Mouse (Mus musculus) embryonic fibroblast, embryonic 13.5 days (primary cell): ENCODE results near the gene Gm14190.

Experiments used
- CTCF ChIP-seq: IDR thresholded peaks from 2 replicates; pipeline ENCODE4 v1.5.1; 2011; ENCODE audit warnings: mild to moderate bottlenecking, control low read depth, low read length, moderate library complexity, borderline replicate concordance; ENCODE audit not compliant: insufficient read depth
- POLR2A ChIP-seq: IDR thresholded peaks from 2 replicates; pipeline ENCODE4 v1.6.1; 2011; ENCODE audit warnings: low read depth, mild to moderate bottlenecking, control low read depth, low read length, moderate library complexity

- TF ChIP-seq POLR2A (no peak), CTCF (no peak)
Observed at GRCm38 (mm10) chr11:99665860-99666259, 24.7 kb downstream of the Gm14190 start, which contains the start of gene Krtap4-6.
